Mouse (Mus musculus): ENCODE data around the gene Ttf1. TPM values are rescaled to one million over a fixed set of nuclear protein-coding genes. Genes with fewer than 3 reads are reported as not detected.
"Not testable (repeated sequence)": the region's sequence is repeated elsewhere in the genome, so short reads cannot be mapped to it uniquely, and the experiment has no call there.

Gene Ttf1
- total RNA-seq, 2 experiments from 2014 or later = 12.6 to 13.9 TPM

- peak; percentile 16 for DNase-seq
These were observed 5.1 kb upstream of the Ttf1 start, which contains the start of gene Cfap77 for GRCm38 (mm10) chr2:29054991-29055390. Gene Cfap77 (minus strand): TSS chr2:29055066.

- no peak for DNase-seq
These were observed 5.7 kb downstream of the Ttf1 start for GRCm38 (mm10) chr2:29065796-29066195.

- no peak for DNase-seq
These were observed 6.3 kb downstream of the Ttf1 start for GRCm38 (mm10) chr2:29066410-29066809.

- DNase-seq = no peak
These were observed 14.6 kb downstream of the Ttf1 start for GRCm38 (mm10) chr2:29074676-29075075.

- no peak for DNase-seq
These were observed 15.4 kb downstream of the Ttf1 start for GRCm38 (mm10) chr2:29075331-29076070.

- DNase-seq = no peak
These were observed 16.2 kb downstream of the Ttf1 start for GRCm38 (mm10) chr2:29076226-29076625.

- no peak for DNase-seq
These were observed 21.9 kb downstream of the Ttf1 start for GRCm38 (mm10) chr2:29081965-29082364.

GRCm38 (mm10) chr2:29086026-29086425, 26.0 kb downstream of the Ttf1 start:
- DNase-seq = no peak

- not testable (repeated sequence) for DNase-seq
These were observed 29.2 kb downstream of the Ttf1 start for GRCm38 (mm10) chr2:29089276-29089675.

GRCm38 (mm10) chr2:29095674-29096073, 35.6 kb downstream of the Ttf1 start:
- DNase-seq = no peak

GRCm38 (mm10) chr2:29096751-29097150, 36.7 kb downstream of the Ttf1 start:
- no peak for DNase-seq

GRCm38 (mm10) chr2:29097465-29097864, 37.4 kb downstream of the Ttf1 start:
- DNase-seq = no peak

GRCm38 (mm10) chr2:29097955-29098354, 37.9 kb downstream of the Ttf1 start:
- not testable (repeated sequence) for DNase-seq

- DNase-seq = no peak
These were observed 38.7 kb downstream of the Ttf1 start for GRCm38 (mm10) chr2:29098786-29099185.

GRCm38 (mm10) chr2:29099646-29100045, 39.6 kb downstream of the Ttf1 start:
- DNase-seq = no peak

GRCm38 (mm10) chr2:29100822-29101534, 40.9 kb downstream of the Ttf1 start:
- DNase-seq = no peak

- not testable (repeated sequence) for DNase-seq
These were observed 42.6 kb downstream of the Ttf1 start for GRCm38 (mm10) chr2:29102416-29103377.

- DNase-seq = no peak
These were observed 60.9 kb downstream of the Ttf1 start for GRCm38 (mm10) chr2:29120969-29121368.

- no peak for DNase-seq
These were observed 62.4 kb downstream of the Ttf1 start for GRCm38 (mm10) chr2:29122446-29122845.

GRCm38 (mm10) chr2:29123907-29124569, 64.0 kb downstream of the Ttf1 start, which contains the start of gene Setx:
Gene Setx (plus strand): TSS chr2:29124181.
- no peak for DNase-seq

GRCm38 (mm10) chr2:29124571-29124935, 64.5 kb downstream of the Ttf1 start:
- no peak for DNase-seq

Measured in layer of hippocampus, postnatal 36 days (tissue).